Mouse (Mus musculus): ENCODE measurements around the gene Olfr358. TPM values are rescaled to one million over a fixed set of nuclear protein-coding genes. Genes with fewer than 3 reads are reported as not detected.

The Olfr358 gene
- not detected in 2 replicates for polyA plus RNA-seq (2015; fragmentation: Nextera tagmentation; extraction: Ambion mirVana)

DNA sequence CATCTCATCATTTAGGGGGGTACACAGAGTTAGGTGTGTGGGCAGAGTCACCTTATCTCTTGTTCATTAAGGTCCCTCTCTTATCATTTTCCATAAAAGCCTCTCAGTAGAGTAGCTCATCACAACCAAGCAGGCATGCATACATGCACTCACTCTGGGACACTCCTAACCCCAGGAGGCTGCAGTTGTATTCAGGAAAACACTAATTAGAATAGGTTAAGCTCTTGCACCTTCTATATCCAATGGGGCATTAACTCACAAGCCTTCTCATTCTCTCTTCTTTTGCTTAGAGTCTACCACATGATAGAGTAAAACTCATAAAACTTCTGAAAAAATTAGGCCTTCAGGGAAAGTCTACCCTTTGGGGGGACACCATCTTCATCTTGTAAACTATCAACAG, at the start of gene Olfr358:
Gene Olfr358, minus strand, starts transcription at position 101 of the 400 bp plus-strand sequence.

DNA sequence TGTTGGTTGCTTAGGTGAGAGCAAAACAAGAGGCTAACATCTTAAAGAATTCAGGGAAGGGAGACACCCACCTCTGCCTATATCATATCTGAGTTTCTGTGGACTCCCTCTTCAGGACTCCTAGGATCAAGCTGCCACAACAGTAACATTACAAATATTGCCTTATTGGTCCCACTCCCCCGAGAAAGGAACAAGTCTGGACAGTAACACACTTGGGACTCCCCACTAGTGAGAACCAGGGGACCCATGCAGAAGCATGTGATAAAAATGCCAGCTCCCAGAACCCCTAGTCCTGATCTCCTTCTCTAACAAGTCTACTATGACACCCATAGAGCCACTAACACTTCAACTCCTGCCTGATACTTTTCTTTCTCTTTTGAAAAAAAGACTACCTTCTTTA, 15.6 kb downstream of the Olfr358 start, which contains the start of gene Olfr357:
Gene Olfr357, plus strand, starts transcription at position 301 of the 400 bp plus-strand sequence.

Other genes with a start within 250 kb of the Olfr358 start
- not detected in 2 replicates for gene Olfr348, start 225.1 kb downstream of the Olfr358 start, polyA plus RNA-seq (2015; fragmentation: Nextera tagmentation; extraction: Ambion mirVana)
- gene Olfr50, start 218.8 kb downstream of the Olfr358 start, polyA plus RNA-seq (2015; fragmentation: Nextera tagmentation; extraction: Ambion mirVana): not detected in 2 replicates
- not detected in 2 replicates for gene Olfr3, start 192.3 kb downstream of the Olfr358 start, polyA plus RNA-seq (2015; fragmentation: Nextera tagmentation; extraction: Ambion mirVana)
- gene Olfr350, start 163.0 kb downstream of the Olfr358 start, polyA plus RNA-seq (2015; fragmentation: Nextera tagmentation; extraction: Ambion mirVana): not detected in 2 replicates
- not detected in 2 replicates for gene Olfr351, start 146.7 kb downstream of the Olfr358 start, polyA plus RNA-seq (2015; fragmentation: Nextera tagmentation; extraction: Ambion mirVana)
- not detected in 2 replicates for gene Olfr352, start 140.9 kb downstream of the Olfr358 start, polyA plus RNA-seq (2015; fragmentation: Nextera tagmentation; extraction: Ambion mirVana)
- not detected in 2 replicates for gene Olfr353, start 116.4 kb downstream of the Olfr358 start, polyA plus RNA-seq (2015; fragmentation: Nextera tagmentation; extraction: Ambion mirVana)
- gene Olfr354, start 103.7 kb downstream of the Olfr358 start, polyA plus RNA-seq (2015; fragmentation: Nextera tagmentation; extraction: Ambion mirVana): not detected in 2 replicates
- gene Olfr355, start 80.4 kb downstream of the Olfr358 start, polyA plus RNA-seq (2015; fragmentation: Nextera tagmentation; extraction: Ambion mirVana): not detected in 2 replicates
- gene Olfr356, start 72.2 kb downstream of the Olfr358 start, polyA plus RNA-seq (2015; fragmentation: Nextera tagmentation; extraction: Ambion mirVana): not detected in 2 replicates
- gene Olfr357, start 15.5 kb downstream of the Olfr358 start, polyA plus RNA-seq (2015; fragmentation: Nextera tagmentation; extraction: Ambion mirVana): not detected in 2 replicates
- gene Olfr360, start 56.4 kb upstream of the Olfr358 start, polyA plus RNA-seq (2015; fragmentation: Nextera tagmentation; extraction: Ambion mirVana): not detected in 2 replicates
- gene Olfr361, start 80.0 kb upstream of the Olfr358 start, polyA plus RNA-seq (2015; fragmentation: Nextera tagmentation; extraction: Ambion mirVana): not detected in 2 replicates
- not detected in 2 replicates for gene Olfr362, start 108.6 kb upstream of the Olfr358 start, polyA plus RNA-seq (2015; fragmentation: Nextera tagmentation; extraction: Ambion mirVana)
- gene Olfr364-ps1, start 130.0 kb upstream of the Olfr358 start, polyA plus RNA-seq (2015; fragmentation: Nextera tagmentation; extraction: Ambion mirVana): not detected in 2 replicates
- gene Olfr365, start 178.9 kb upstream of the Olfr358 start, polyA plus RNA-seq (2015; fragmentation: Nextera tagmentation; extraction: Ambion mirVana): not detected in 2 replicates
- gene Olfr366, start 202.2 kb upstream of the Olfr358 start, polyA plus RNA-seq (2015; fragmentation: Nextera tagmentation; extraction: Ambion mirVana): not detected in 2 replicates

Data from neural tube, postnatal 0 days (tissue).